Mouse (Mus musculus): Measurements from ENCODE around the gene Ptprd.

Ptprd gene

DNA sequence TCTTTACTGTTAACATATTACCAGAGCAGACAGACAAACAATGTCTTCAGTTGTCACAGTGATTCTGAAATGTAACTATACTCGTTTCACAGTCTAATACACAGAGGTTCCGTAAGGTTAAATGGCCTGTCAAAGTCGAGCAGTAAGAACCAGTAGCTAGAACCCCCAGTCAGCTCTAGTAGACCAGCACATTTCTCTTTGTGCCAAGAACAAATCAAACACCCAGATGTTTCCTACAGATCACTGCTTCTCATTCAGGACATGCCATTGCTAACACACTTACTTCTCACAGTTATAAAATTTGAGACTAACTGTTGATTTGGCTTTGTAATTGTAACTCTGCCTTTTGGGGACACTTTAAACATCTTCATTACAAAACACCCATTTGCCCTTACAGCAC, 1802.6 kb downstream of the Ptprd start:
- no peak for DNase-seq (ENCODE audit: low read depth, low spot score)

DNA sequence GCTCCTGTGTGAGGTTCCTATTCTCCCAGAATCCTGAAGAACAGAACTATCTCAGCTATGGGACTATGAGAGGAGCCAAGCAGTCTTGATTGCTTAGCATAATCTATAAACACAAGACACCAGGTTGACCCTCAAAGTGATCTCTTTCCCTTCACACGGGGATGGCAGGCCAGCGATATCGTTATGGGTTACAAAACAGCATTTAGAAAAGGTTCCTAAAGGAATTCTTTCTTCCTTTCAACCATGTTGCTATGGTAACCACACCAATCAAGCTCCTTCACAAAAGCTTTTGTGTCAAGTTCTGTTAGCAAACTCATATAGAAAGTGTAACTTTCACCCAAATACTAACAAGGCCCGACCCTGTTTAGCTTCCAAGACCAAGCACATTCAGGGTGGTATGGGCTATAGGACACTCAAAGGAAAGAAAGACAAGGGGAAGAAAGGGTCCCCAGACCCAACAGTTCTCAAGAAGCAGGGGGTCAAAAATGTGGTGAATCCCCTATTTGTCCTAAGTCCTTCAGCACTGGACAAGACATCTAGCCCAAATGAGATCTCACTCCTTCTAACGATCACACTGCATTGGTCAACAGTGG, 1805.8 kb downstream of the Ptprd start:
- no peak for DNase-seq (ENCODE audit: low read depth, low spot score)

DNA sequence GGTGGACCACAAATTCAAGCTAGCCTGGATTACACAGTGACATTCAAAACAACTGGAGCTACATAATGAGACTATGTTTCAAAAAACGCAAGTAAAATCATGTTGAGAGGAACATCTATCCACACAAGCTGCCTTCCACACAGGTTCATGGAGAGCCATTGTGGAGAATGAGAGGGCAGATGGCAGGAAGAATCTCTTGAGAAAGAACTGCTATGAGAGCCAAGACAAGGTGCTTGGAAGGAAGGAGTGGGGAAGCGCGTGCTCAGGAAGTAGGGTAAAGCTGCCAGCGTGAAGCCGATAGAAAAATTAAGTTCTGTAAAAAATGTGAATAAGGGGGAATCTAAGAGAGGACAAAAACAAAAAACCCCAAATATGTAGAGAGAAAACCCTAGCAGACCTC, 1808.5 kb downstream of the Ptprd start:
- no peak for DNase-seq (ENCODE audit: low read depth, low spot score)

DNA sequence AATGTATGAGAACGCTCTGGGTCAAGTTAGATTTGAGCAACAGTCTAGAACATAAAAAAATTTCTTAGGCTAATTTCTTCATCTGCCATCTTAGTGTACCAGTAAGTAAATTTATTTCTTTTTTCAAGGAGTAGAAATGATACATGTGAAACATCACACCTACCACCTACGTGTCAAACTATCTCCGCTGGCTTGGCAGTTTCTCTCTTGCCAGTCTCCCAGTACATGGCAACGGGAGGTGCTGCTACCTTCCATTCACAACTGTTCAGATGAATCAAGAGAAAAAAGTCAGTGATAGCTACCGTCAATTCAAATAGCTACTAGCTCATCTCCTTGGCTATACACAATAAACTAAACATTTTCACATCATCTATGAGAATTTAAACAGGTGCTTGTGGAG, 1823.9 kb downstream of the Ptprd start:
- no peak for DNase-seq (ENCODE audit: low read depth, low spot score)

DNA sequence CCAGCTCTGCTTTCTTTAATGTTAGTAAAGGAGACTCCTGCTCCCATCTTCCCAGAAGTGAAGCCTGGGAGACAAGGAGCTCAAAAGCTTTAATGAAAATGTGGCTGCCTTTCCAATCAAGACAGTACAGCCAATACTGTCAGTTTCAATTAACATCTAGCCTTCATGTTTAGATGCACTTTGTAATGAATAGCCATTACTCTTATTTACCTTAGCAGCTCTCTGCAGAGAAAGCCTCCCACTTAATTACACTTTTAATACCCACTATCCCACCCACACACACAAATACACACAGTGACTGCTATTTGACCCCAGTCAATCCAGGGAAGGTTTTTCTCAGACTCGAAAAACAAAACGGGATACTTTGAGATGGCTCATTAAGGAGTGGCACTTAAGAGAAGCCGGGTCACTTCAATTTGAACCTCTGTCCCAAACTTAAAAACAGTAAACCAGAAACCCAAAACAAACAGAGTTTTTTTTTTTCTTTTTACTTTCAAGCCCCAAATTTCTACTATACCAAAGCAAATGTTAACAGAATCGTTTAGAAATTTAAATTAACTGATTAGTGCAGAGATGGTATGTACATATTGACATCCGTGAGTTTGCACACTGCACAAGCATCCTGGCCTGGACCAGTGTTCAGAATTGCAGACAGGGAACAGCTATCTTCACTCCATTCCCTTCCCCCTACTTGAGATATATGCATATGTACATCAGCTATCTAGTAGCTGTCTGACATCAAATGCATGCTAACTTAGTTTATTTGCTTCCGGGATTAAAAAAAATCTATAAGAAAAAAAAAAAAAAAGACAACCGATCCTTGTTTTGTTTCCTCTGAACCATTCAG, 1824.6 kb downstream of the Ptprd start:
- DNase-seq (ENCODE audit: low read depth, low spot score), result no peak

DNA sequence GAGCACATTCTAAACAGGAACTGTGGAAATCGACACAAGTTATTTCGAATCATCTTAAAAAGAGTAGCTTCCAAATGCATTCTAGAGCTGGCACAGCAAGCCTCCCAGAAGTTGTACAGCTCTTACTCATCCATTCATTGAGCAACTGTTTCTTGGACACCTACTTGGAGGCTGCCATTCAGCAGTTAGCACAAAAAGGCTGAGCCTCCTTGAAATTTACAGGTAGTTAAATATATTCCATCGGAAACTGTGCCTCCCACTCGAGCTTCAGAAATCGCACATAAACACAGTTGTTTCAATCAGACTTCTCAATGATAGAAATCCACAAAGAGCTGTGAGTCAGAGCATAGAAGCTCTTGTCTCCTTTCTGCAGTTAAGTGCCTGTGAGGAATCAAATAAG, 1825.9 kb downstream of the Ptprd start:
- no peak for DNase-seq (ENCODE audit: low read depth, low spot score)

DNA sequence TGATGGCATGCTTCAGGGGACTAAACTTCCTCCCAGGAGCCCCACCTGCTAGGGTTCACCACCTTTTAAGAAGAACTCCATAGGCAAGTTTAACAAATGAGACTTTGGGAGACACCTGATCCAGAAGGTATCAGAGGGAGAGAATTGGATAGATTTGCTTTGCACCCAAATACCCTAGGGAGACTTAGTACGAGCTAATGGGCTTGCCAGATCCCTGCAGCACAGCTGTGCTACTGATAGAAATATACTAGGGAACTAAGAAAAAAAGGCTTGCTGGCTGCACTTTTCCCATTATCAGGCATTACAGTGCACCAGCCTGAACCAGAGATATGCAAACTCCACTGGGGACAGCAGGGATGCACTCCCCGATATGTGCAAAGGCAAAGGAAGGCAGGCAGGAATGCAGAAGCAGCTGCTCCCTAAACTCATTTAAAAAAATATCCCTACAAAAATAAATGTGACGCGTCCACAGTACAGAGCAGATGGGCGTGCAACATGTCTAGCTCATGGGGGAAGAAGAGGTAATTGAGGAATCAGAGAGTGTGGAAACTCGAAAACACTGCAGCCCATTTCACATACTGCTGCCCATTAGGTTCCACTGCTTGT, 1831.3 kb downstream of the Ptprd start:
- DNase-seq (ENCODE audit: low read depth, low spot score), result no peak

DNA sequence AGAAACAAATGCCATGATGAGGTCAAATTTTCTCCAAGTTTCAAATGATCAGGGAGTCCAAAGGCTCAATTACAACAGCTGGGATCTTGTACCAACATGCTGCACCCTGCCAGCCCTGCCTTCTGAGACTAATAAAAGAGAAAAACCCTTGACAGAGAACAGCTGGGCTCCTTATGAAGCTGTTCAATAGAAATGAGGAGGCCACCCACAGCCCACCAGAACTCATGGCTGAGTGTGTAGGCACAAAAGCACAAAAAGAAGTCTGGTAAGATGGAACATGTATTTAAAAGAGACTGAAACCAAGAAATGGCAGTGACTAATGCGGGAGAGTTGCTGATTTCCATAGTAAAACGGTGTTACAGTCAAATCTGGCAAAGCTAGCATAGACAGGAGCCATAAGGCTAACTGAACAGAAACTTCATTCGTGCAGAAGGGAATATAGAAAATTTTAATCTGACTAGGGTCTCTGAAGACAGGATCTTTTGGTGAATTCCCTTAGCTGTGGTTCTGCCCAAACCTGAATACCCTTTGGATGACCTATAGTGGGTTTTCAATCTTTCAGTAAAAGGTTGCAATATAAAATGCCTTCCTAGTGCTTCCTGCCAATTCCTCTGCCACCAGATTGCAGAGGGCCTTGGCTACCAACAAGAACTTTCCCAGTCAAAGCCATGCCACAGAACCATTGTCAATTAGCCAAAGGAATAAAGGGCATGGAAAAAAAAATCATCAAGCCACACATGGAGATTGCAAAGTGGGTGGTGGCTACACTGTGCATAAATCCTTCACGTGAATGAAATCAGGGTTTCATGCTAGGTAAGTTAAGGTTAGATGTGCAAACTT, 1841.5 kb downstream of the Ptprd start:
- DNase-seq (ENCODE audit: low read depth, low spot score), result no peak

DNA sequence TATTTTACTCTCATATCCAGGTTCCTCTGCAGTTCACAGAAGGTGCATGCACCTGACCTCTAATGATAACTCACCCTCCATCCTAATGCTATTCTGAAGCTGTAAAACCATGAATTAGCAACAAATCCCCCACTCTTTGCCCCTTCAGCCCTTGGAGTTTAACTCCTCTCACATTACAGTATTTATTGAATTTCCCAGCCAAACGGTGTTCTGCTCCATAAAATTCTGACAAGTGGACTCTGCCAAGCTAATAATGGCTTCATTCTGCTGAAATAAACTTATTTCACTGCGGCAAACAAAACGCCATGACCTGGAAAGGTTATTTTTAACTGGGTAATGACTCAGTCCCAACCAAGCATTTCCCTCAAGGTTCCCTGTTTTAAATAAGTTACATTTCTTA, 1842.7 kb downstream of the Ptprd start:
- DNase-seq (ENCODE audit: low read depth, low spot score), result no peak

DNA sequence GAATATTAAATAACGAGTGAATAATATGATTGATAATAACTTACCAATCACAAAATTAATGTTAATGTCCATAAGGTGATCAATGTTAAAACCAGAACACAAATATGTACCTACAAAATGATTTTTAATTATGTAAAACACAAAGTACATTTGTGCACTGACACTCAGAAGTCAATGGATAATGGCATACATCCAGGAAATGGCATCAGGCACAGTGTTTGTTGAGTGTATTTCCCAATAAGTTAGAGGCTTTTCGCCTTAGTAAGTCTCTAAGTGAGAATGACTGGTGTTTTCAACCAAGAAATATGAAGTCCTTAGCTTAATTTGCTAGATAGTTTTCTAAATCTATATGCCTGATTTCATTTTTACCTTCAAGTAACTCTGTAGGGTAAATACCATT, 1843.5 kb downstream of the Ptprd start:
- DNase-seq (ENCODE audit: low read depth, low spot score), result no peak

DNA sequence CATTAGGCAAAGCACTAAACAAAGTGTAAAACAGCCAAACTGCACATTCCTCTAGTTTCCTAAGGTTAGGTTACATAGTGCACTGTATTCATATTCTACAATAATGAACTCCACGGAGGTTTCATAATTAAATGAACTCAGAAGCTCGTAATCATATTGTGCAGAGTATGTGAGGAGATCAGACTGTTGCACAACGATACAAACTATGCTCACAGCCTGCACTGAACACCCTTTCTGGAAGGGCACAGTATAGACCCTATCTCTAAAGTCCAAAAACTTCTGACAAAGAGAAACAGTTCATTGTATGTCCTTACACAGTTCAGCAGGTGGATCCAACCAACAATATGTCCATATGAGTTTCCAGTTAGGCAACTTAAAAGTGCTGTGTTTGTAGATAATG, 1844.5 kb downstream of the Ptprd start:
- DNase-seq (ENCODE audit: low read depth, low spot score), result no peak

DNA sequence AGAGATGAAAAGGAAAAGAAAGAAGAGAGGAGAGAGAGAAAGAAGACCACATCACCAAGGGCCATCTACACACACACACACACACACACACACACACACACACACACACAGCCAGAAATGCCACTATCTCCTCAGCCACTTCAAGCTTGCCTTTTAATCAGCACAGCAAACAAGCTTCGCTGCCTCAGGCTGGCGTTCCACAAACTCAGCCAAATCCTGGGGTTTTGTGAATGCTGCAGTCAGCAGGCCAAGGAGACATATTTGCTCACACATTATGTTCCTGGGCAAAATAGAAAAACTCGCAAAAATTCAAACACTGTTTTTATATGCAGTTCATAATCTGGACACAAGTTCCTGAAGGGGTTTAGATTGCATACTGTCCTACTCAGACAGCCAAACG, 1845.9 kb downstream of the Ptprd start:
- no peak for DNase-seq (ENCODE audit: low read depth, low spot score)

DNA sequence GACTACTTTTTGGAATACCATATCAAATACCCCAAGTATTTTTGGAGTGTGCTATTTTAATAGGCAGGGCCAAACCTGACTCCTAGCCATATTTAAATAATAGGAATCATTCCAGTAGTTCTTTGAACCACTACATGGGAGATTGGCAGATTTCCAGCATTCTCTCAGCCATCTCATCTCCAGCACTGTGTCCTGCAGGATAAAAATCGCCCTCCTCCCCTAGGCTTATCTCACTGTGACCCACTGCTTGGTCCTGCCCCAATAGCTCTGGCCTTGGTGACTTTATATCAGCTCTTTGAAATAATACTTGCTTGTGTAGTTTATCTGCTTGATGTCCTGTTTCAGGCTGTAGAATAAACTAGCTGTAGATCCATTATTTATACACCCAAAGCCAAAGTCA, 1850.2 kb downstream of the Ptprd start:
- DNase-seq (ENCODE audit: low read depth, low spot score), result no peak

DNA sequence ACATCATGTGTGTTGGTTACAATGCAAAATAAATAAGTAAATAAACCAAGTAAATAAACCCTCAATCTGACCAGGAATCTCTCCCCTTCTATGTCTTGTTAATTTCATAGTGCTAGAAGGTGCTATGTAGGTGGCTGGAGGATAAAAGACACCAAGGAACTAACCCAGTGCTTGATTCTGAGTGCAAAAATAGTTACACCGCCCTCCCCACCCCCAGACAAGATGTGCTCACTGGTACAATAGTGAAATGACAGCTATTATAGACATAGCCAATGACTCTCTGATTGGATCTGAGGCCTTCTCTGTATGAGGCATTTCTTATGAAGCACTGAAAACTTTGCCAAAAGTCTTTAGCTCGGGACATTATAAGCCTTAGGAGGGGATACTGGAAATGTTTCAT, 1857.6 kb downstream of the Ptprd start:
- DNase-seq (ENCODE audit: low read depth, low spot score), result no peak

DNA sequence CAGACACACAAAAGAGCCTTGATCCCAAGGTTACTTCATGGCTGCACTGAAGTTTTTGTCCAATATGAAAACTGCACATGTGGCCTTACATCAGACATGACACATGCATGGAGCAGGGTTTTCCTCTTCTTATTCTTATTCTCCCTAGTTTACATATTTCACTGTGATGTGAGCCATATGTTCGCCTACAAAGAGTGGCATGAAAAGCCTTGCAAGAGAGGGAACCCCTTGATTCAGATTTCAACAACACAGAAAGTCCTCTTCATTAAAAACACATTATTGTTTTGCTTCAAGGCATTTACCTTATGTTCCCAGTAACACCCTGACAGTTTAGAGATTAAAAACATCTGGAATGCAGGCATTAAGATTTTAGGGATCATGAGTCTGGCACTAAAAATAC, 1859.3 kb downstream of the Ptprd start:
- no peak for DNase-seq (ENCODE audit: low read depth, low spot score)

DNA sequence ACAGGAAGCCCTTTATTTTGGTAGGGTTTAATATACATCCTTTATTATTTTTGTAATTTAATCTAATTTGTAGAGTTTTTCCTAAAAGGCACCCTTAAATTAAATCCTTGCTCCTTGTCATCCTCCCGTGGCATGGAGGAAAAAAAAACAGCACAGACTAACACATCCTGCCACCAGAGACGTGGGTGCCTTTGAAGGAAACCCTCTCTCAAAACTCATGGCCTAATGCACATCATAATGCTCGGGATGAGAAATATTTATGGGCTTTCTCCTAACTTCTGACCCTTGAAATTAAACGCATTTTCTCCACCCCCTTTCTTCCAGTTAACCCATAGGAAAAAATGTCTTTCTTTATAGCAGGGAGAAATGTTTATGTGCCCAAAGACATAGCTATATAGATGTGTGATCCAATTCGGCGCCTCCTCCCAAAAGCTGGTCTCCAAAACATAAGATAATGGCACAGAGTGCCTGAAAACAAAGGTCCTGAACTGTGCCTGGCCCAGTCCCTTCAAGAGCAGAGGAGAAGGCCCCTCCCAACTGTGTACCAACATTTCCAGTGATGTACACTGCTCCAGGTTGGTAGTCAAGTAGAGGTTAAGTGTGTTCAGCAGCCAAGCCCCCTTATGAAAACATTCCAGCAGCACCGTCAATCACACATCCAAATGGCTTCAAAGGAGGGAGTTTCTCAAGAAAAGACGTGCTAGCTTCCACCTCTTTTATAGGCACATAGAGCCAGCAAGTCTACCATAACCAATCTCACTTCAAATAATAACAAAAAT, 1860.4 kb downstream of the Ptprd start:
- DNase-seq (ENCODE audit: low read depth, low spot score), result no peak

DNA sequence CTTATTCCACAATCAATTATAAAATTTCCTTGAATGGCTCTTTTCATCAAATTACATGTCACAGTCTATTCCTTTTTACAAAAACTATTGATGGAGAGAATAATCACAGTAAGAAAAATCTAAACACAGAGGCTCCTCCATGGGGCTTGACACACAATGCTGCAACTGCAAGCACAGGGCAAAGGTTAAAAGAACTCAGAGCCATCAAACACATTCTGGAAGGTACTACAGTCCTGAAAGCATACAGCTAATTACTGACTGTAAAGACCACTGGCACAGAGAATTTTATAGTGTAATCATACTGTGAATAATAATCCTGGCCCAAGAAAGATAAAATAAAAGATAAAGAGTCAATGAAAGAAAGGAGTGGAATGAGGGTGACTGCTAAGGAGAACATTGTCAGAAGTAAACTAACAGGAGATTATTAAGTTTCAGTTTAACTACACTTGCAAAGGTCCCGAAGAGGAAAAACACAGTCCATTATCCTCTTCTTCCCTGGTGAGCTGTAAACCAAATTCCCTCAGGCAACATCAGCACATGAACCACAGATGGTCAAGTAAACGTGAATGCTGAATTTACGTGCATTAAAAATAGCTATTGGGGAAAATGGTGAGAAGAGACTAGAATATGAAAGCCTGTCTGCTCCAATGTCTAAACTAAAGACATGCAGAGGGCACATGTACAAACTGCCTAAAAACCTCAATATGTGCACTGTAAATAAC, 1861.4 kb downstream of the Ptprd start:
- no peak for DNase-seq (ENCODE audit: low read depth, low spot score)

DNA sequence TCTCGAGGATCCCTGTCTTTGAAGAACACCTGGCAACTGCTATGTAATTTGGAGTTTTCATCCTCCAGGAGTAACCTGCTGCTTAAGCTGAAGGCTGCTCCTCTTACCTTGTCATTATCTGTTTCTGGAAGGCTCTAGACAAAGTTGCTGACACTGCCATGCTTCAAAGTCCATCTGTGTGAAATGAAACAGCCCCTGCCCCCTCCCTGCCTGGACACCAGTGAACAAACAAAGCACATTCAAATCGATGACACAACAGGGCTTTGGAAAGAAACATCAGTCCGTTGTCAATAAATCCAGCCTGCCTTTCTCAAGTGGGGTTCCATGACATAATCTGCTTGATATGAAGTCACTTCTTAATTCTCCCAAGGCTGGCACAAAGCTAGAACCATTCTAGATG, 1867.7 kb downstream of the Ptprd start:
- no peak for DNase-seq (ENCODE audit: low read depth, low spot score)

DNA sequence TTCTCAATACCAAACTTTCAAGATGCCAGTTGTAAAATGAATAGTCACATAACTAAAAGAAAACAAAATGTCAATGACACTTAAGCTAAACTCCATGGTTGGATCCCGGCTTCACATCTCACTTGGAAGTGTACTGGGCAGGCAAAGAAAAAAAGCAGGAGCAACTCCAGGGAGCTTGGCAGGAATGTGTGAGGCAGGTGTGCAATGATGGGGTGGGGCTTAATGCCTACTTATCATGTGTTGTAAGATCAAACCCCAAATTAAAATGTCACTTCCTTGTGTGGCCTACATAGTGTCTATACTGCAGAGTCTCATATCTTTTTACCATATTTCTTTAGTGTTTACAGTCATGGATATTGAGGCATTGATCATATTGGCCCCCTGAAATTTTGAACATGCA, 1873.8 kb downstream of the Ptprd start:
- no peak for DNase-seq (ENCODE audit: low read depth, low spot score)

DNA sequence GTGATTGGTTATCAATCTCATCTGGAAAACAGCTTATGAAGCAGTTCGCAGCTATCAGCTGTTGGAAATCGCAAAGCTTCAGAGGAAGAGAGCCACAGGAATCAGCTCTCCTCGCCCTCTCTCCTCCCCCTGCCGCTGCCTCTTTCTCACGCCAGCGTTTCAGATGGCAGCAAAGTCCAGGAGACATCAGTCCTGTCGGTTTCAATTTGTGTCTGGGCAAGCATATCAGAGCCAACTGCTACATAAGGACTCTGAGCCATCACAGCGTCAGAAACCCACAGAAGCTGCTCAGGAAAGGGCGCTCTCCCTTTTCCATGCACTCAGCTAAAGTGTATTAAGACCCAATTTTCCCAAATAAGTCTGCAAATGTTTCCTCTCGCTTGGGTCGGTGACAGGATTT, 1884.4 kb downstream of the Ptprd start:
- no peak for DNase-seq (ENCODE audit: low read depth, low spot score)

DNA sequence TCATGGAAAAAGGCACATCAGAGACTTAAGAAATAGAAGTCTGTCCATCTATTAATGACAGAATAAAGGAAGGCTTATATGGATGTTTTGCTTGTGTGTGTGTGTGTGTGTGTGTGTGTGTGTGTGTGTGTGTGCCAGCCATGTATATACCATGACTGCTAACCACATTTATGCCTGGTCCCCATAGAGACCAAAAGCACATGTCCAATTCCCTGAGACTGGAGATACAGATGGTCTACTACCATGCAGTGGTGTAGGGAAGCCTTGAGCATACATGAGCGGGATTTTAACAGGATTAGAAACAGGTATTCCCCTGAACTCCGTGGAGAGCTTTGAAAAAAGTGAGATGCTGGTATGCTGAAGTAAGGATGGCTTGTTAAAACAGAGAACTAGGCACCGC, 1886.1 kb downstream of the Ptprd start:
- no peak for DNase-seq (ENCODE audit: low read depth, low spot score)

Measured in ZHBTc4 (cell line).